Mouse (Mus musculus) left cerebral cortex, postnatal 14 days (tissue): ENCODE data around the gene Tcerg1l. TPM values are rescaled to one million over a fixed set of nuclear protein-coding genes. Genes with fewer than 3 reads are reported as not detected.
A peak's percentile ranks its signal among the peaks of the same experiment; 100 is the strongest.

Experiments
- DNase-seq, 2 experiments: peaks; one replicate each; pipeline ENCODE4 v3.0.0; 2021 to 2022; ENCODE audit warnings: low spot score in 2 of 2, mixed read lengths in 1 of 2
- intact Hi-C: fragments of 180-260 bp; cut with DNase I; formaldehyde crosslinking; loops from one replicate; pipeline ENCODE4 v1.15.1; 2025
- total RNA-seq, 2 experiments: library from RNA; stranded (reverse); gene quantifications; 2 replicates each; pipeline ENCODE4 v1.2.3; 2021

Tcerg1l gene
- total RNA-seq, 2 experiments from 2014 or later = 17.2 to 18.5 TPM

- intact Hi-C loops = no loop called here
- DNase-seq = no peak
Measured at GRCm38 (mm10) chr7:138248612-138249011, 148.9 kb downstream of the Tcerg1l start.

DNA sequence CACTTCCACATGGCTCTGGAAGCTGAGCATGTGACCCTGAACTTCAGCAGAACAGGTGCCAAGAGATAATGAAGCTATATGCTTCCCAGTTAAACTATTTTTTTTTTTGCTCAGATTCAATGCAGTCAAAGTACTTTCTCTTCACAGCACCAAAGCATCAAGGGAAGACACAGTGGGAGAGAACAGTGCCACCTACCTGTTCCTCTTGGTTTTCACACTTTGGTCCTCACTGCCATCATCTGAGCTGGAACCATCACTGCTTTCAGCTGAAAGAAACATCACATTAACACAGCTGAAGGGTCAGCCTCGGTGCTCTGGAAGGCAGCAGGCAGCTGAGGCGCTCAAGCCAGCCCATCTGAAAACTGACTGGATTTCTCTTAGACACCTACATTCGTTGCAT, 149.4 kb downstream of the Tcerg1l start:
- peak; percentile 37 to 48 for DNase-seq
- intact Hi-C loops = no loop called here

DNA sequence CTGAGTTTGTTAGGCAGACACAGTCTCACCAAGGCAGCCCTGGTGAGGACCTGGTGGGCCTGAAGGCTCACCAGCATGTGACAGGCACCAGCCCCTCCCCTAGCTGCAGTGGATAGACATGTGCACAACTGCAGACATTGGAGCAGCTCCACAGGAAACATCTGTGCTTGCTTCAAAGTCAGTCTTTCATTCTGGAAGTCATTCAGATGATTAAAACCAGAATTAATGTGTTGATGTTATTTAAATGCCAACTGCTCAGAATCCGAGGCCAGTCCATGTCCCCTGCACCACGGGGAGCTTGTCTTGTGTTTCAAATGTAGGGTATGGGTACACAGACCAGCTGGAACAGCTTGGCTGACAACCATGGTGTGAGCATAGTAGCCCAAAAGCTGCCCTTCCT, 150.8 kb downstream of the Tcerg1l start:
- DNase-seq = no peak
- intact Hi-C loops = no loop called here

DNA sequence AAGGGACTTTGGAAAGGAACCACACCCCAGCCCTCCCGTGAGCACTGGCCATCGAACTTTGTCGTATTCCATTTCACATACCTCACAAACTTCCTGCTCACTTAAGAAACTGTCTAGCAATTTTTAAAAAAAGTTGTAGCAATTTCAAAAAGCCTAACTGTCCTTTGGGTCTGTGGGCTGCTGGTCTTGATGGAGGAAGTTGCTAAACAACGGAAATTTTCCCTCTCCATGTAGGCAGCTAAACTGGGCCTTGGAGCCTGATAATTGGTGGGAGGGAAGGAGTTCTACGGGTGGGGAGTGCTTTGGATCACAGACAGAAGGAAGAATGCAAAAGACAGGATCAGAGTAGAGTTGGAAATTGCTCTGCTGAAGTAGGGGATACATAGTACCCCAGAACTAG, 155.3 kb downstream of the Tcerg1l start:
- no peak for DNase-seq
- intact Hi-C loops = no loop called here

DNA sequence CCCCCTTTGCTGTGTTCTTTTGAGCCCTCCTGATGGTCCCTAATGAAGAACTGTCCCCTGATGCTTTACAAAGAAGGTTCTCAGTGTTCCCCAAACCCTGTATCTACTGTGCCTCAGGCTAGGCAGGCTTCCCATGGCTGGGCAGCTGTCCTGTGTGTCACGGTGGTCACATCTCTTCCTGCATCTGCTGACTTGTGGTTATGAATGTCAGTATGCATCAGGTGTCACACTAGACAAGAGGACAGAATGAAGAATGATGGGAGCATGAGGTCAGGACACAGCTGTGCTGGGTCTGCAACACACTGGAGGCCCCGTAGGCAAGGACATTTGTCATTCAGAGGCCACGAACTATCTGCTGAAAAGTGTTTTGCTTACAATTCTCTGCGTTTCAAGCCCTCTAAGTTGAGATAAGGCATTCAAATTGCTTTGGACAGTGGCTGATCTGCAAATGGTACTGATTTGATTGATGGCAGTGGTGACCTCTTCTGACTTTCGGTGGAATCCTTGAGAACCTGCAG, 159.8 kb downstream of the Tcerg1l start:
- no peak for DNase-seq
- intact Hi-C loops = no loop called here

- DNase-seq = no peak
- intact Hi-C loops = no loop called here
Measured at GRCm38 (mm10) chr7:138224252-138224651, 173.3 kb downstream of the Tcerg1l start.

DNA sequence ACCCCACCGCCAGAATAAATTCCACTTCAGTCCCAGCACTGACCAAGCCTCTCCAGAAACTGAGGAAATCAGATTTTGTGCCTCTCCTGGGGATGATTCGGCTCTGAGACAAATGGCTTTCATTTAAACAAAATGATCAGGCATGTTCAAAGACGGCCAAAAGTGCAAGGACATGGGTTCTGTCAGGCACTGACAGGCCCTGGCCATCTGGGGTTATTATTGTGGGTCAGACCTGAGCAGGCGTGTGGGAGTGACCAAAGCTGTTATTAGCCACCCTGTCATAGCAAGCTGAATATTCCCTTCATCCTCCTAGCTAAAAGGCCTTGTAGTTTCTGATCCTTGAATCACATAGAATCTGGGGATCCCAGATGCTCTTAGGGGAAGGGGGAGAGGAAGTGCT, 174.6 kb downstream of the Tcerg1l start:
- DNase-seq = no peak
- intact Hi-C loops = no loop called here

- intact Hi-C loops = no loop called here
- DNase-seq = no peak
Measured at GRCm38 (mm10) chr7:138217556-138218098, 179.9 kb downstream of the Tcerg1l start.

GRCm38 (mm10) chr7:138215177-138215830, 182.2 kb downstream of the Tcerg1l start:
- peak; percentile 15 for DNase-seq
- intact Hi-C loops = no loop called here

GRCm38 (mm10) chr7:138214710-138215109, 182.8 kb downstream of the Tcerg1l start:
- intact Hi-C loops = no loop called here
- no peak for DNase-seq

DNA sequence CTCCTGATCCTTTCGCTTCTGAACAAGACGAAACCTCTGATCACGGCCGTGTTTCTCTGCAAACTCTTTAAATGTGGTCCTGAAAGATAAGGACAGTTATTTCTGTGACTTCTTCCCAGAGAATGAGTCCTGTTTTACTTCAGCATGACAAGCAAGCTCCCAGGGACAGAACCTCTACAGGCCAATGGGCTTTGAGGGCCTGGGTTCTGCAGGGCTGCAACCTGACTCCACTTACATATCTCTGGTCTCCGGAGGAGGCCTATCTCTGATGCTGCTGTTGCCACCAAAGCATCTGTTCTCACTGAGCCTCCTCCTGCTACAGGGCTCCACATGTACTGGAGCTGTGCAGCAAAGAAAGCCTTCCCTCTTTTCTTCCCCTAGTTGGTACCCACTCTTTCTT, 187.8 kb downstream of the Tcerg1l start:
- no peak for DNase-seq
- intact Hi-C loops = no loop called here

- intact Hi-C loops = no loop called here
Measured at GRCm38 (mm10) chr7:138205124-138205523, 192.4 kb downstream of the Tcerg1l start.

GRCm38 (mm10) chr7:138202162-138202832, 195.2 kb downstream of the Tcerg1l start:
- no peak for DNase-seq
- intact Hi-C loops = no loop called here

More at GRCm38 (mm10) chr7:138205124-138205523, 192.4 kb downstream of the Tcerg1l start:
- DNase-seq = no peak

- peak; percentile 34 to 54 for DNase-seq
Measured at GRCm38 (mm10) chr7:138199333-138200058, 198.0 kb downstream of the Tcerg1l start.

GRCm38 (mm10) chr7:138196139-138196538, 201.4 kb downstream of the Tcerg1l start:
- intact Hi-C loops = no loop called here
- DNase-seq = no peak

More at GRCm38 (mm10) chr7:138199333-138200058, 198.0 kb downstream of the Tcerg1l start:
- intact Hi-C loops = no loop called here

DNA sequence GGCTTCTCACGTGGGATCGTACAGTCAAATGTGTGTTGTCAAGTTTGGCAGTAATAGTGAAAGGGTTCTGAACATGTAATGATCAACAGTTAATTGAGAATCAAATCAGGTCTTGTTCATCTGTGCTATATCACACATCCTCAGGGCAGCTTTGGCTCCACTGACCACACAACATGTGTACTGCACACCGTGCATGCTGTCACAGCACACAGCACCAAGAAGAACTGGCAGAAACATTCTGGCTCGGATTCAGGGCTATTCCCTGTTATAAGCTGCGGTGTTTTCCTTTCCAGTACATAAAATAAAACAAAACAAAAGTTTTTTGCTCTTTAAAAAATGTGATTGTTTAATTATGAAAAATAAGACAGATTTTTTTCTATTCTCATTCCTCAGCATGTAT, 213.3 kb downstream of the Tcerg1l start:
- intact Hi-C loops = no loop called here
- DNase-seq = no peak

DNA sequence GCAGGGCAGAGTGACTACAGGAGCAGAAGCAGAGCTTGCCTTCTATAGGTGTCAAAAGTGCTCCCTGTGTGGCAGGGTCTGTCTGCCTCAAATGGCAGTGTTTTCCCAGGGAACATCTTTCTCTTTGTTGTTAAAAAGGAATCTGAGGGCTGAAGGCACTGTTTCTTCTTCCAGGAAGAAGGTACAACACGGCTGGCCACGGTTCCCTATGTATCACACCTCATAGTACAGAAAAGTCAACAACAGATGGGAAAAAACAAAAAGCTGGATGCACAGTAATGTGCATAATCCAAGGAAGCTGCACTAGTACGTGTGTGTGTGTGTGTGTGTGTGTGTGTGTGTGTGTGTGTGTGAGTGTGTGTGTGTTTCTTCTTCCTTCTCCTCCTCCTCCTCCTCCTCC, 215.3 kb downstream of the Tcerg1l start:
- intact Hi-C loops = no loop called here
- DNase-seq = peak in 1 of 2 experiments; percentile 12

- intact Hi-C loops = no loop called here
- no peak for DNase-seq
Measured at GRCm38 (mm10) chr7:138178617-138179016, 218.9 kb downstream of the Tcerg1l start.

GRCm38 (mm10) chr7:138176026-138176425, 221.5 kb downstream of the Tcerg1l start:
- intact Hi-C loops = no loop called here
- peak; percentile 37 to 45 for DNase-seq

DNA sequence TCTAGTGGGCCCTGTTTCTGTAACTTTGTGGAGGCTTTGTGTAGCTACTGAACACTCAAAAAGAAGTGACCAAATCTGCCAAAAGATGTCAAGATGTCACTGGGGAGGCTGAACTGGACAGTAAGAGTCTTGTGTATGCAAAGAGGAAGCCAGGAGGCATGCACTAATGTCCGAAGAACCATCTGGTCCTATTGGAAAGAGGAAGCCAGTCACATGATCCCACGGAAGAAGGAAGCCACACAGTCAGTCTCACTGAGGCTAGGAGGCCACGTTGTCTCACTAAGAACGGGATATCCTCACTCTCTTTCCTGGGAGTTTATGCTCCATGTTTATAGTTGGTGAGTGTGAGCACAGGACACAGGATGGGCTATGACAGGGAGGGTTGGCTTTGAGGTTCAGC, 227.1 kb downstream of the Tcerg1l start:
- intact Hi-C loops = no loop called here
- no peak for DNase-seq
